Mouse (Mus musculus) ES-E14 (cell line): ENCODE measurements around the gene Rps21. TPM values are rescaled to one million over a fixed set of nuclear protein-coding genes. Genes with fewer than 3 reads are reported as not detected.
"Not testable (repeated sequence)": the region's sequence is repeated elsewhere in the genome, so short reads cannot be mapped to it uniquely, and the experiment has no call there.

Experiments used
- DNase-seq: peaks from one replicate; pipeline ENCODE4 v3.0.0-alpha.2; 2013; ENCODE audit warnings: low read depth, low spot score
- H3K27ac ChIP-seq: 2 replicates; pipeline ENCODE4 v1.5.1; 2012; ENCODE audit warnings: low read depth, mild to moderate bottlenecking, low read length, moderate library complexity, mixed read lengths; ENCODE audit not compliant: poor library complexity, insufficient read depth, severe bottlenecking
- H3K36me3 ChIP-seq: 2 replicates; pipeline ENCODE4 v1.6.1; 2012; ENCODE audit warnings: mild to moderate bottlenecking, low read length, moderate library complexity, mixed read lengths; ENCODE audit not compliant: control insufficient read depth, poor library complexity, insufficient read depth, severe bottlenecking
- H3K4me1 ChIP-seq, 2 experiments: fragments of 150-350 bp in 1 of 2; sonication (generic) in 1 of 2; 2 replicates each; pipeline ENCODE4 v1.6.1; 2012; ENCODE audit warnings: low read length in 2 of 2, mild to moderate bottlenecking in 1 of 2, mixed read lengths in 1 of 2; ENCODE audit not compliant: control insufficient read depth in 2 of 2, insufficient read depth in 2 of 2, poor library complexity in 1 of 2
- H3K4me3 ChIP-seq, 2 experiments: fragments of 150-350 bp in 1 of 2; sonication (generic) in 1 of 2; 2 replicates each; pipeline ENCODE4 v1.5.1; 2012; ENCODE audit warnings: low read length in 2 of 2, low read depth in 1 of 2, mild to moderate bottlenecking in 1 of 2, mixed read lengths in 1 of 2; ENCODE audit not compliant: insufficient read depth in 1 of 2, poor library complexity in 1 of 2, severe bottlenecking in 1 of 2
- H3K9ac ChIP-seq: 2 replicates; pipeline ENCODE4 v1.6.1; 2012; ENCODE audit warnings: low read depth, mild to moderate bottlenecking, low read length, mixed read lengths; ENCODE audit not compliant: poor library complexity, insufficient read depth, severe bottlenecking
- H3K9me3 ChIP-seq: fragments of 150-350 bp; sonication (generic); 2 replicates; pipeline ENCODE4 v1.6.1; 2012; ENCODE audit warnings: low read depth, mild to moderate bottlenecking, low read length; ENCODE audit not compliant: control insufficient read depth, insufficient read depth
- CHD2 ChIP-seq: IDR thresholded peaks from 2 replicates; pipeline ENCODE4 v1.6.1; 2014; ENCODE audit warnings: mild to moderate bottlenecking, low read depth, low read length, inconsistent platforms
- HCFC1 ChIP-seq: IDR thresholded peaks from 2 replicates; pipeline ENCODE4 v1.6.1; 2012; ENCODE audit warnings: low read length, inconsistent platforms, borderline replicate concordance; ENCODE audit not compliant: insufficient read depth
- MAFK ChIP-seq: IDR thresholded peaks from 2 replicates; pipeline ENCODE4 v1.6.1; 2014; ENCODE audit warnings: mild to moderate bottlenecking, low read depth, low read length, inconsistent platforms; ENCODE audit not compliant: insufficient read depth
- ZC3H11A ChIP-seq: IDR thresholded peaks from 2 replicates; pipeline ENCODE4 v1.6.1; 2012; ENCODE audit warnings: low read depth, mild to moderate bottlenecking, inconsistent platforms, low read length, borderline replicate concordance
- ZNF384 ChIP-seq: IDR thresholded peaks from 2 replicates; pipeline ENCODE4 v1.6.1; 2012; ENCODE audit warnings: low read depth, low read length, inconsistent platforms
- in situ Hi-C, 2 experiments: fragments of 600-800 bp; cut with MboI; formaldehyde crosslinking; loops; one replicate each; pipeline ENCODE4 v1.15.1; 2025; ENCODE audit warnings: low sequenced_read_pairs in 2 of 2, inconsistent platforms in 1 of 2; ENCODE audit not compliant: unreplicated experiment in 2 of 2
- total RNA-seq: library from RNA; depleted of rRNA; stranded (reverse); fragments of 300-350 nt; gene quantifications from 2 replicates; pipeline ENCODE4 v1.2.3, GENCODE M21; 2012

The Rps21 gene
- total RNA-seq, 1 experiment, result 4,130 TPM

DNA sequence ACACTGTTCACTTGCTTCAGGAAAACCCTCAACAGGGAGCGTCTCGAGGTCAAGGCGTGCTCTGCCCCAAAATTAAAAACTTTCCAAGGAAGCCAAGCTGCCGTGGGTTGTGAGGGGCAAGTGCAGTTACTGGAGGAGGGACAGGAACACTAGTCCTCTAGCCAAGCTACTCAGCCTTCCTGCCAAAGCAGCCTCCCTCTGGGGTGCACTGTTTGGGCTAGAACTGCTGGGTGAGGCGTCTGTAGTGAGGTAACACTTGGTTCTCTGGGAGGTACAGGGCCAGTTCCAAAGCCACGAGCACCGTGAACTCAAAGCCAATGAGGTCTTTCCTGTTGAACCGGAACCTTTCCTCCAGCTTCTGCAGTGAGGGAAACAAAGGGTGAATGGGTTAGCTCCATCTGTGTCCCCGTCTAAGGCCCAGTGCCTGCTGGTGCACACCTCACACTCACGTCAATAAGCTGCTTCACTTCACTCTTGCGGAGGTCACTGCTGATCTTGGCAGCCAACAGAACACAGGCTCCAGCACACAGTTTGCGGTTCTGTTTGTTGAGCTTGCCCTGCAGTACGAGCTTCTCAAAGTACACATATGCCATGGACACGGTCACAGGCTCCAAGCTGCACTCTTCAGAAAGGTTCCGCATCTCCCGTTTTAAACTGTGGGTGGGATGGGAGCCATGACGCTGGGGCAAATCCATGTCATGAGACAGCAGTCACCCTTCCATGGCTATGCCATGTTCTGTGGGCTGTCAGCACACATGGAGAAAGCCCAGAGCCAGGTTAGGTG, 2.8 kb downstream of the Rps21 start:
- H3K9ac ChIP-seq, result peak overlapping the region; percentile 56; the same call in 1 of the 2 replicates
- H3K4me1 ChIP-seq, H3K9me3 ChIP-seq, H3K4me3 ChIP-seq, in situ Hi-C loops, H3K27ac ChIP-seq, DNase-seq: not testable (repeated sequence)
- TF ChIP-seq CHD2, result 0 out of 2 replicates have a peak, but pooled peaks have one; percentile 13
- H3K36me3 ChIP-seq, result peaks cover 39% of the 10 kb centered on the region

DNA sequence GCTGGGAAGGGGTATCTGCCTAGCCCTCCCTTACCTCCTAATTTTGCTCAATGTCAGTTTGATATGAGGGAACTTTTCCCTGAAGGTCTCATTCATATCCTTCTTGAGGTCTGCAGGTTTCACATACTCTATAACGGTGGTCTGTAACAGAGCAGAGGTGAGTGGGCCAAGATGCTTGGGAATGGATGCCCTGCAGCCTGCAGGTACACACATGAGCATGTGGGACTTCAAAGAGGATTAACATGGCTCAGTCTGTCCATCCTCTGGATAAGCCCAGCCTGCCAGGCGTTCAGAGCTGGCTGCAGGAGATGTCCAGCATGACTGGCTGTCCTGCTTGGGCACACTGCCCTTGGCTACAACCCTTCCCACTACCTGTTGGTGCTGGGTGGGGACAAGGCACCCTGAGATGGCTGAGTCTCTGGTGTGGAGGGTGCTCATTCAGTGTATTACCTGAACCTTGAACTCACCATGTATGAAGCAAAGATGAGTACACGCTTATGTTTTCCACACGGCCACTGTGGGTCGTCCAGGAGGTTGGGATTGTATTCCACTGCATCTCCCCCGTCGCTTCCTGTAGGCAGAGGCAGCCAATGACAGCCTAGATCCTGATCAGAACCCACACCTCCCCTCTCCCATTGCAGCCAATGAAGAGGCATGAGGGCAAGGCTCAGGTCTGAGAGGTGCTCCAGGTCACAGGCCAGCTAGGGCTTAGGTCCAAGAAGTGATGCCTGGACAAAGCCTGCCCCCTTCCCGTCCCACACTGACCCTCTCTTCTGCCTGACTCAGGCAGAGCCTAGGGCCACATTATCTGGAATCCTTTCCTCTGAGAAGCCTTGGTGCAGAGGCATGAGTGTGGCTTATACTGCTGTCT, 3.7 kb downstream of the Rps21 start:
- H3K4me1 ChIP-seq, result peaks cover 0 to 3% of the 10 kb centered on the region in 2 experiments; a peak in 1 of 4 replicates
- in situ Hi-C loops, result no loop called here
- H3K9me3 ChIP-seq, result no peaks in the 10 kb centered on the region
- DNase-seq, result no peak
- no peak overlapping the region for H3K4me3 ChIP-seq
- TF ChIP-seq CHD2, result no peak
- TF ChIP-seq ZC3H11A, result no peak
- no peak for TF ChIP-seq HCFC1
- TF ChIP-seq MAFK, result no peak
- TF ChIP-seq ZNF384, result no peak
- H3K36me3 ChIP-seq, result peaks cover 39% of the 10 kb centered on the region
- H3K27ac ChIP-seq, result no peak overlapping the region
- no peak overlapping the region for H3K9ac ChIP-seq

DNA sequence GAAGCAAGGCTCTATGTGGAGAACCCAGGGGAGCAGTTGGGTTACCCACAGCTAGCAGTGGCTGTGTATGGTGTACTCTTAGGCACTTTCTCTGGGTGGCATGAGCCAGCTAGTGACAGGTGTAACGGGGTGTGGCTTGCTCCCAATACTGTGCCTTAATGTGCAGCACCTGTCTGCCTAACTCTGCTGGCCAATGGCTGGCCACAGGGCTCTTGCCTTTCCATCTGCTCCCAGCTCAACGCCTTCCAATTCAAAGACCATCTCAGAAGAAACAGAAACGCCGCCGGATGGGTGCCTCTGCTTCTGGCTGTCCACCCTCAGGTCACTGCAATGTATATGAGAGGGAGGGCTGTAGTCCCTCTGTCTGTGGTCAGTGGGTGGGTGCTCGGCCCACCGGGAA, 4.7 kb downstream of the Rps21 start:
- peaks cover 0 to 3% of the 10 kb centered on the region in 2 experiments; a peak in 1 of 4 replicates for H3K4me1 ChIP-seq
- no peaks in the 10 kb centered on the region for H3K9me3 ChIP-seq
- no peak overlapping the region for H3K27ac ChIP-seq
- no peak for DNase-seq
- in situ Hi-C loops, result no loop called here
- peaks cover 39% of the 10 kb centered on the region for H3K36me3 ChIP-seq
- H3K4me3 ChIP-seq, result no peak overlapping the region
- no peak for TF ChIP-seq ZNF384
- TF ChIP-seq CHD2, result no peak
- H3K9ac ChIP-seq, result no peak overlapping the region

DNA sequence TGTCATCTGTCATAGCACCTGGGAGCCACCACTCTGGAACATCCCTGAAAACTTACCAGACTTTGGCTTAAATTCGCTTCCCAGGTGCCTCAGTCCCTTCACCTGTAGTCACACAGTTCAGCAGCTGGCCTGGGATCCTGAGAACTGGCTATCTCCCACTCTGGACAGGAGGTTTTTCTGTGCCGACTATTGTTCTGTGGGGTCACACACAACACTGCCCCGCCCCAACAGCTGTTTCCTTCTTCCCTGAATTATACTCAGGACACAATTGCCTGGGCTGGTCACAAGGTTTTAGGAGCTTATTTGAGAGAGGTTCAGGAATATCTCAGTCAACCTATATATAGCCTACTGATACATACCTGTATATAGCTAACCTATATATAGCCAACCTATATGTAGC, 5.3 kb downstream of the Rps21 start:
- no peak overlapping the region for H3K9ac ChIP-seq
- DNase-seq, result no peak
- TF ChIP-seq ZC3H11A (no peak), CHD2 (no peak), ZNF384 (no peak), MAFK (no peak), HCFC1 (no peak)
- in situ Hi-C loops, result no loop called here
- no peak overlapping the region for H3K27ac ChIP-seq
- peaks cover 0 to 3% of the 10 kb centered on the region in 2 experiments; a peak in 1 of 4 replicates for H3K4me1 ChIP-seq
- H3K4me3 ChIP-seq, result no peak overlapping the region
- peaks cover 38% of the 10 kb centered on the region for H3K36me3 ChIP-seq
- H3K9me3 ChIP-seq, result no peaks in the 10 kb centered on the region
